Mouse (Mus musculus) lung, postnatal 10 days (tissue): ENCODE results near the gene Larp4.
"Not testable (repeated sequence)": the region's sequence is repeated elsewhere in the genome, so short reads cannot be mapped to it uniquely, and the experiment has no call there.

Experiments
- DNase-seq: peaks from one replicate; pipeline ENCODE4 v3.0.0; 2021

Larp4 gene

DNA sequence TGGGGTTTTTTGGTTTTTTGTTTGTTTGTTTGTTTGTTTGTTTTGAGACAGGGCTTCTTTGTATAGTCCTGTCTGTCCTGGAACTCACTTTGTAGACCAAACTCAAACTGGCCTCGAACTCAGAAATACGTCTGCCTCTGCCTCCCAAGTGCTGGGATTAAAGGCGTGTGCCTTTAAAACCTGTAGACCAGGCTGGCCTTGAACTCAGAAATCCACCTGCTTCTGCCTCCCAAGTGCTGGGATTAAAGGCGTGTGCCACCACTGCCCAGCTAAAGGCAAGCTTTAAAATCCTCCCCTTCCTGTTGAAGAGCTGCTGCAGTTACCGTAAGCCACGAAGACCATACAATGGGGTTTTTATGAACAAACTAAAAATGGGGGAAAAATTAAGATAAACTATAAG, at the start of gene Larp4:
Gene Larp4 (plus strand): TSS at position 301 of the 400 bp plus-strand sequence.
- not testable (repeated sequence) for DNase-seq

DNA sequence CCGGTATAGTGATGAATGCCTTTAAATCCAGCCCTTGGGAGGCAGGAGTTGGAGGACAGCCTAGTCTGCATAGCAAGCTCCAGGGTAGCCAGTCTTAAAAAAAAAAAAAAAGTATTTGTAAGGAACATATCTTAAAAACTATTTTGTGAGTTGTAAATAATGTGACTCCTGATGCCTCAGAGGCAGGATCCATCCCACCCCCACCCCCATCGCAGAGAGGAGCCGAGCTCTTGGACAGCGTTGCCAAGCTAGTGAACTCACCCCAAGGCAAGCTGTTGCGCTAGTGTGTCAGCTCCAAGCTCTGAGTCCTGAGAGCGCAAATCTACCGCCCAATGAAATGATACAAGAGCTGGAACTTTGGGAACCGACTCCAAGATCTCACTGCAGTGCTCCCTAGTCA, 38.6 kb upstream of the Larp4 start:
- peak; percentile 16 for DNase-seq

DNA sequence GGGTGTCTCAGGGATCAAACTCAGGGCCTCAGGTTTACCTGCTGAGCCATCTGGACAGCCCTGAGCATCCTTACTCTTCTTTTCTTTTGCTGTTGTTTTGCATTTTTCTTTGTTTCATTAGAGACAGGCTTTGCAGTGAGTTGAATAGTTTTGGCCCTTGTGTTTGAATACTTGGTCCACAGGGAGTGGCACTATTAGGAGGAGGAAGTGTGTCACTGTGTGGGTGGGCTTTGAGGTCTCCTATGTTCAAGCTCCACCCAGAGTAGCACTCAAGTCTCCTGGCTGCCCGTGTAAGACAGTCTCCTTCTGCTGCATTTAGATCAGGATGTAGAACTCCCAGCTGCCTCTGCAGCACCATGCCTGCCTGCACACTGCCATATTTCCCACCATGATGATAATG, 35.4 kb upstream of the Larp4 start:
- no peak for DNase-seq

DNA sequence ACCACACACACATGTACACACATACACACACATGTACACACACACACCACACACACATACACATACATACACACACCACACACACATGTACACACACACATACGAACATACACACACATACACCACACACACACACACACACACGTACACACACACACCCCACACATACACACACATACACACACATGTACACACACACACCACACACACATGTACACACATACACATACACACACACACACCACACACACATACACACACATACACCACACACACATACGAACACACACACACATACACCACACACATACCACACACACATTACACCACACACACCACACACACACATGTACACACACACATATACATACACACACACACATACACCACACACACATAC, 33.2 kb upstream of the Larp4 start:
- no peak for DNase-seq

DNA sequence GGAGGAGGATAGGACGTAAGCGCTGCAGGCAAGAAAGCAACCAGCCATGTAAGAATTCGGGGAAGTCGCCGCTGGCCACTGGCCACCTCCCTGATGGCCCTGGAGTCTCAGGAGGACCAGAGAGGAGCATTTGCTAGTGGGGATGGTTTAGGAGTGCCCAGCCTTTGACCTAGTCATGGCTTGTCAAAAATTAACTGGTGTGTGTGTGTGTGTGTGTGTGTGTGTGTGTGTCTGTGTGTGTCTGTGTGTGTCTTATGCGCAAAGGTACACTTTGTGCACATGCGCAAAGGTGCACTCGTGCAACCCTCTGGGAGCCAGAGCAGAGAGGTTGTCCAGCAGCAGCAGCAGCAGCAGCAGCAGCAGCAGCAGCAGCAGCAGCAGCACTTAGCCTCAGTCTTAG, 32.0 kb upstream of the Larp4 start:
- DNase-seq = no peak

DNA sequence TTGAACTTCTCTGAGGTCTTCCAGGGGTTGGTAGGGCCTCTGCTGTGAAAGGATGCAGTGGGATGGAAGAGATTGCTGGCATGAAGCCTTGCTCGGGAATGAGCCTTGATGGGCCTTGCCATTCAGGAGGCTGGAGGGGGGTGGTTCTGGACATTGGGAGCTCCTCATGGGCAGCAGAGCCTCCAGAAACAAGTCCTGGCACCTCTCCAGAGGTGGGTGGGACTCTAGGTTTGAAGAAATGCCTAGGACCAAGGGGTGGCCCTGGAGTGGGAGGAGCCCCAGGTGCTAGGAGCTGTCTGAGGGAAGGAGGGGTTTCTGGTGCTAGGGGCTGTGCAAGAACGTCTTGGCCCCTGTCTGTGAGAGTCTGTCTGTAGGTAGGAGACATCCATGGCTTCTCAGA, 29.4 kb upstream of the Larp4 start:
- DNase-seq = peak; percentile 22

DNA sequence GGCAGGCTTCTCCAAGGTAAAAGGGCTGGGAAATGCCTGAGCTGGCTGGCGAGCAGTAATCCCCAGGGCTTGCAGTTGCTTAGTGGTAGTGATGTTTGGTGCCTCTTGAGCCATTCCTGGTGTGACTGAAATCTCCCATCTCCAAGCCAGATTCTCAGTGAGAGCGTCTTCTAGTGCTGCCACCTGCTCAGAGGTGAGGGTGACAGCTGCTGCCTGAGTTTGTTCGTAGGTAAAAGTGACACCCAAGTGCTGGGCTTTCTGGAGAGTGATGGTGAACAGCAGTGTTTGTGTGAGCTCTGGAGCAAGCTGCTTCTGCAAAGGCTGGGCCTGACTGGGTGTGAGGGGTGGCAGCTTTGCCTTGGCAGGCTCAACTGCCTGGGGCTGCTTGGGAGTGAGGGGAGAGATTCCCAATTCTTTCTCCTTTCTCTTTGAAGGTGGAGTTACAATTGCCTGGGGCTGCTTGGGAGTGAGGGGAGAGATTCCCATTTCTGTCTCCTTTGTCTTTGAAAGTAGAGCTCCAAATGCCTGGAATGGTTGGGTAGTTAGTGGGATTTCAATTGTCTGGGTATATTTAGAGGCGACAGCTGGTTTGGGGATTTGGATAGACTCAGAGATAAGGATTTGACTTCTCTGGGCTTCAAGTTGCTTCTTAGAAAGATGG, 28.8 kb upstream of the Larp4 start:
- DNase-seq = no peak

DNA sequence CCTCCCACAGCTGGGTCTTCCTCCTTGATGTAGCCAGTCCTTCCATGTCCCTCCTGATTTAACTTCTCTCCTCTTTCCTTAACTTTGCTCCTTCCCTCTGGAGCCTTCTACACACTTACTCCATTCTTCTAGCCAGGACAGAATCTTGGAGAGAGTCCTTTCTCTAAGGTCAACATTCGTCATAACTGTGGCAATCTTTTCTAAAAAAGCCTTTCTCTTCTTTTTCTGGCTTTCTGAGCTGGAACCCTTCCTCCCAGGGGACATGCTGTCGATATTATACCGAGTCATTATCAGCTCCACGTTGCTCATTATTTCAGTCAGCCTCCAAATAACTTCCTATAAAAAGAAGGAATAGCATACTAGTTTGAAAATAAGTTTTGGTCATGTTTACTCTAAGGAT, 14.5 kb upstream of the Larp4 start:
- no peak for DNase-seq

DNA sequence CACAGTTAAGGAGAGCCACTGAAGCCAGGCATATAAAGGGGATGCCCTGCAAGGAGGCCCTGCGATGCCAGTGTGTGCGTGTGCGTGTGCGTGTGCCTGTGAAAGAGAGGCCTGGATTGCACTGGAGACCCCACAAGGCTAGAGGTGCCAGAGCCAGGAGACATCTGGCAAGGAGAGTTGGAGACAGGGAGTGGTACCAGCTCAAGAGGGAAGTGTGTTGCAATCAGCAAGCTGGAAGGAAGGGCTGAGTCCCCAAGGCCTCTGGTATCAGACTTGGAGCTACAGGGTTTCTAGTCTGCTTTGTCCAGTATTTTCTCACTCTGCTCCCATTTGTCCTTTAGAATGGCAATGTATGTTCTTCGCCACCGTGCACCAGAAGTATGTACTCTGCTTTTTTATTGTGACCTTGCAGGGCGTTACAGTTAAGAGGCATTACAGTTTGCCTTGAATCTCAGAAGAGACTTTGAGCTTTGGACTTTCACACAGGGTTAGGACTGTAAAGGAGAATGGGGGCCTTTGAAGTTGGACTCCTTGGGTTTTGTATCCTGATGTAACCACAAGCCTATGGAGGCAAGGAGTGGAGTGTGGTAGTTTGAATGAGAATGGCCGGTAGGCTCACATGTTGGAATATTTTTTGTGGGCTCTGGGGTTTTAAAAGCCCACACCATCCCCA, 4.6 kb upstream of the Larp4 start:
- peak; percentile 56 for DNase-seq

DNA sequence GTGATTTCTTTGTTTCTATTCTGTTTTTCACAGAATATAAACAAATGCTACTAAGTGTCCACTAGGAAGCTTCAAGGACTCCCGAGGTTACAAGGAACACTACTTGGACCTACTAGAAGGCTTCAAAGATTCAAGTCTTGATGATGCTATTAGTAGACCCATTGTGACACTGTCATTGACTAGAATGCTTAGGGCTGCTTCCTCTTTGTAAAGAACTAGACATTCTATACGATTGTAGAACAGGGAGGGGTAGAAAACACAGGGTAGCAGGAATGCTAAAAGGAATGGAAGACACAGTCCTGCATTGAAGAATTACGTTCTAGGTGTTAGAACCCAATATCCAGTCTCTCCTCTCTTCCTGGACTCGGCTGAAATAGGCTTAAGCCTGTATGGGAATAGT, 2.9 kb upstream of the Larp4 start, which contains the start of gene Fam186a:
Gene Fam186a (minus strand): TSS at position 101 of the 400 bp plus-strand sequence.
- no peak for DNase-seq

DNA sequence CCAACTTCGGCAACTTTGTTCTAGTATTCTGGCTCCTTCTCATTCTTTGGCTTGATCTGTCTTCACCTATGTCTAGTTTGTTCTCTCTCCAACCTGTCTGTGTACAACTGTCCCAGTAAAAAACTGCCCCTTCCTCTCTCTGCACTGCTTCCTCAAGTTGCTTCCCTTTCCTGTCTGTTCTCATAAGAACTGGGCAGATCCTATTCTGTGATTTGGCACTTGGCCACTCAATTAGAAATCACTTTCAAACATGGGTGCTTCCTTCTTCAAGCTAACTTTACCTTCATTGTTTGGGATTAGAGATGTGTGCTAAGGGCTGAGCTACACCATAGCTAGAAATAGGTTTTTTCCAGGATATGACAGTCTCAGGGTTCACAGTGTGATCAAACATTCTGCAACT, 741 bp downstream of the Larp4 start:
- DNase-seq = peak; percentile 33

DNA sequence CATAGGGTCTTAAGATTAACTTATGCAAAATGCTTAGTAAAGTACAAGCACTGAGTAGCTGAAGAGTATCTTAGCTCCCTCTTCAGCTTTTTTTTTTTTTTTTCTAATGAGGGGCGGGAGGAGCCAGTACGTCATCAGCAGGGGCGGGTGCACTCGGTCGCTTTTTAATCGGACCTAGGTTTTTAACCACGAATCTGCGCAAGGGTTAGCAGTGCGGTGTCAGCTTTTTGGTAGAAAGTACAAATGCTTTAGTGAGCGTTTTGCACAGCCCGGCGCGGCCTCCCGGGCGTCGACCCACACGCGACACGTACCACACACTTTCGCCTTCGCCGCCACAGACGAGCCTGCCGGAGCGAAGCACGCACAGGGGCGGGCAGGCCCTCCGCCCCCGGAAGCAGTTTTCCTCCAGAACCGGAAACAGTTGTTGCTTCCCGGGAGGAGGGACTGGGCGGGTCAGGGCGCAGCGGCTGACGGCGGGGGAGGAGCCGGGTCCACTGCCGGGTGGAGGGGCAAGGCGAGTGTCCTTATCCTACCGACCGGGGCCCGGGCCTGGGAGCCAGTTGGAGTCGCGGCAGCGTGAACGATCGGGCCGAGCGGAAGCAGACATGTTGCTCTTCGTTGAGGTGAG, 2.6 kb downstream of the Larp4 start:
- peak; percentile 99 for DNase-seq

DNA sequence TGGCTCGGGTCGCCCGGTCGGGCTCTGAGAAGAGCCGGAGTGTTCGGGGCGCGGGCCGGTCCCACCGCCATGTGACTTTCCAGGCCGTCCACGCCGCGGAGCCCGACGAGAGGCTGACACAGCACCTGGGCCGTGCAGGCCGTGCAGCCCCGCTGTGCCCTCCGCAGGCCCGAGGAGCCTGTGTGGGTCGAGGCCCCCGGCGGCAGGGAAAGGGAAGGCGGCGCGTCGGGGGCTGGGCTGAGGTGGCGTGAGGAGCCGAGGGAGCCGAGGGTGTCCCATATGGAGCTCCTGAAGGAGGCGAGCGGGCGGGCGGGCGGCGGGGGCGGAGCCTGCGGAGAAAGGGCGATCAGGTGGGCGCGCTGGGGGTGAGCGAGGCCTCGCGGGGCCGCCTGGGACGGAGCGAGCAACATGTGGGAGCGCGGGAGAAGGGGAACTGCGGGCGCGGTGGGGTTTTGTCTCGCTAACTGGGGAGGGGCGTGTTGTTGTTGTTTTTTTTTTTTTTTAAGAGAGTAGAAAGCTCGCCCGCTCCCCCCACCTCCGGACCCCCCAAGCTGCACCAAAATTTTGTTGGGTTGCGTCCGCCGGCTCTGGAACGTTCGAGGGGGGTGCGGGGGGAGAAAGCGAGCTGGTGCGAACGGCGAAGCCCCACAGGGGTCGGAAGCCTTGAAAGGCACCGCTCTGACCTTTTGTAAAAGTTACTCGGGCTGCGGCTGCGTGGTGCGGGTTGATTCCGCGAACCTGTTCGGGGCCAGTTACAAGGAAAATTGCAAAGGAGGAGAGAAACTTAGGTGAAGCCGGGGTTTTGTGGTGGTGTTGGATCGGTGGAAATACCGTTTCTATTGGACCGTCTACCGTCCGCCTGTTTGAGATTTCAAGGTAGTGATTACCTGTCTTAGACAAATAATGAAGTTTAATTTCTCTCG, 3.4 kb downstream of the Larp4 start:
- DNase-seq = peak; percentile 73

DNA sequence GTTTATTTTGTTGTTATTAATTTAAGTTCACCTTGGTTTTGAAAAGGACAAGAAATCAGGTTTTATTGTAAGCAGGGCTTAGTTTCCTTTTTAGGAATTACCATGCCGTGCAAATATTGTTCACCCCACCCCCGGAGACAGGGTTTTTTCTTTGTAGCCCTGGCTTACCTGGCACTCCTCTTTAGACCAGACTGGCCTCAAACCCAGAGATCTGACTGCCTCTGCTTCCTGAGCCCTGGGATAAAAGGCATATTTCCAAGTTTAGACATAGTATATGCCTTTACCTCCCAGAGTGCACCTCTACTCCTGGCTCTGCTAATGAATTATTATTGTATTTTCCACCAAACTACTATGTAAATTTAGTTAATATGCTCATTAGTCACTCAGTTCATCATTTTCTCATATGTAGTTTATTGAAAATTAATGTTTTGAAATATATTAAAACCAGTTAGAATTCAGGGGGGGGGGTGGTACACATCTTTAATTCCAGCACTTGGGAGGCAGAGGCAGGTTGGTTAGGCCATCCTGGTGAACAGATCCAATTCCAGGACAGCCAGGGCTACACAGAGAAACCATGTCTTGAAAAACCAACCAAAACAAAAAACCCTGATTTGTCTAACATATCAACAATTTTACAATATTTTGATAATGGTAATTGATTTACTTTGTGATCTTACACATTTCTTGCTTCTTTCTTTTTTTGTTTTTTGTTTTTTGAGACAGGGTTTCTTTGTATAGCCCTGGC, 4.8 kb downstream of the Larp4 start:
- no peak for DNase-seq

DNA sequence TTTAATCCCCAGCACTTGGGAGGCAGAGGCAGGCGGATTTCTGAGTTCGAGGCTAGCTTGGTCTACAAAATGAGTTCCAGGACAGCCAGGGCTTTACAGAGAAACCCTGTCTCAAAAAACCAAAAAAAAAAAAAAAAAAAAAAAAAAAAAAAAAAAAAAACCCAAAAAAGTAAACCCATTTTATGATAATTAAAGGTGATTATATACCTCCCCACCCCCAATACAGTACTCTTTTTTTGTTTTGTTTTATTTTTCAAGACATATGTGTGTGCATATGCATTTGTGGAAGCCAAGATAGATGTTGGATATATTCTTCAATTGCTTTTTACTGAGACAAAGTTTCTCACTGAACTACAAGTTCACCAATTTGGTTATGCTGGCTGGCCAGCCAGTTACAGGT, 6.3 kb downstream of the Larp4 start:
- DNase-seq = not testable (repeated sequence)

DNA sequence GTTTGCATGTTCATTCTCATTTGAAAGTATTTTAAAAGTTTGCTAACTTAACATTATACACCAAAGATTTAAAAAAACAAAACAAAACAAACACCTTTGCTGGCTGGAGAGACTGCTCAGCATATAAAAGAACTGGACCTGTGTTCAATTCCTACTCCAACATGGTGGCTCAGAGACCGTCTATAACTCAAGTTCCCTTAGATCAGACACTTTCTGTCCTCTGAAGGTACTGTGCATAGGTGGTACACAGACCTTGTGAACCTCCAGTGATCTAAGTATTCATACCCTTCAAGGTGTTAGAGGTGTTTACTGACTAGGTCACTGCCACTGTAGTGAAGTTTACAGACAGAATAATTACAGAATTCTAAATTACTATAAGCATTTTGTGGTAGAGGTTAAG, 9.4 kb downstream of the Larp4 start:
- DNase-seq = no peak

DNA sequence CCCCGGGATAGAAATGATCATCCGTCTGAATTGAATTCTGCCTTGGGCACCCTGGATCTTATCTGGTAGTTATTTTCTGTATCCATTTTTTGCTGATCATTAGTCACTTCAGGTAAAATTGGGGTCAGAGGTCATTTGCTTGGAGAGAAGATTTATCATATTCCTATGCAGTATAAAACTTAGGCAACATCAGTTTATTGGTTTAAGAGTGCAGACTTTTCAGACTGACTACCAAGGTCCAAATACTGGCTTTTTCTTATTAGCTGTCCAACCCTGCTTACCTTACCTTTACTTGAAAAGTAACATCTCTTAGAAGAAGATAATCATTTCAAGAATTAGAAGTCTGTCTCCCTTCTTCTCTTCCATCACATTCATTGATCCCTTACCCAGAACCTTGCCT, 9.8 kb downstream of the Larp4 start:
- no peak for DNase-seq

DNA sequence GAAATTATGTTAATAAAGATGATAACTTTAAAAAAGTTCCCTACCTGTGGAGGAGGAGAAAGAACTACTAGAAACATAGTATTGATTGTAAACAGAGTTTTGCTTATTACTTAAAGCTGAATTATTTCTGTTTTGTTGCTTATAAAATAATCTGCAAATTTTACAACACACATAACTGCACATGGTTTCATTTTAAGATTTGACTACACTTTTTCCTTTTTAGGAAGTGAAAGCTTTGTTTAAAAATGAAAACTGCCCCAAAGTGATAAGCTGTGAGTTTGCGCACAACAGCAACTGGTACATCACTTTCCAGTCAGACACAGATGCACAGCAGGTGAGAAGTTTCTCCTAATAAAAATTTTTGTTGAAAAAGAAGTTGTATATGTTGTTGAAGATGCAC, 23.2 kb downstream of the Larp4 start:
- no peak for DNase-seq

DNA sequence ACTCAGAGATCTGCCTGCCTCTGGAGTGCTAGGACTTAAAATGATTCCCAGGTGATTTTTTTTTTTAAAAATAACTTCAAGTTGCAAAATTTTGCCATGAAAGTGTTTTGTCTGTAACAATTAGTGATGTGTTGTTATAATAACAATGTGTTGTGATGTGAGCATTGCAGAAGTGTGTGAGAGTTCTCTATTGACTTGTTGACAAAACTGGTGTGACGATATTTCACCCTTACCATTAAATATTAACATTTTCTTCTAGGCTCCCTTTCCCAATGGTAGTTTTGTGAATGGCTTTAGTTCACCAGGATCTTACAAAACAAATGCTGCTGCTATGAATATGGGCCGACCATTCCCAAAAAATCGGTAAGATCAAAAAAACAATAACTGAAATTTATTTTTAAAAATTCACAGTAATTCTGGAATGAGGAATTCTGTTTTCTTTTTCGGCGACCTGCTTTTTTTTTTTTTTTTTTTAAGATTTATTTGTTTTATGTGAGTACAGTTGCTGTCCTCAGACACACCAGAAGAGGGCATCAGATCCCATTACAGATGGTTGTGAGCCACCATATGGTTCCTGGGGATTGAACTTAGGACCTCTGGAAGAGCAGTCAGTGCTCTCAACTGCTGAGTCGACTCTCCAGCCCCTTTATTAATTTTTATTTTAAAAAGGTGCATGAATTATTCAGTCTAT, 27.4 kb downstream of the Larp4 start:
- no peak for DNase-seq

DNA sequence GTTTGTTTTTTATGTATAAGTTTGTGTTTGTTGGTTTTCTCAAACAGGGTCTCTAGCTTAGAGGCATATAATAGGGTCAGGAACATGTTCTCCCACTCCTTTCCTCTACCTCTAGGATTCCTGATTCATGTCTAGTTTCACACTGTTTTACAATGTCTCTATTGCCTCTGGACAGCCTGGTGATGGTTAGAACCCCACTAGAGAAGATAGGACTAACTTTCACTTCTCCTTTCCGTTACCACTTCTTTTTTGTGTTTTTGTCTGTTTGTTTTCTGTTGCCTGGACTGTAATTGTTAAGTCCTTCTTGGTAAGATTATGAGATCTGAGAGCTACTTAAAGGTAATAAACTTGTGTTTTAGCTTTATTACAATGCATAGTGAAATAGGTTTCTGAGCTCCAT, 29.5 kb downstream of the Larp4 start:
- DNase-seq = no peak

DNA sequence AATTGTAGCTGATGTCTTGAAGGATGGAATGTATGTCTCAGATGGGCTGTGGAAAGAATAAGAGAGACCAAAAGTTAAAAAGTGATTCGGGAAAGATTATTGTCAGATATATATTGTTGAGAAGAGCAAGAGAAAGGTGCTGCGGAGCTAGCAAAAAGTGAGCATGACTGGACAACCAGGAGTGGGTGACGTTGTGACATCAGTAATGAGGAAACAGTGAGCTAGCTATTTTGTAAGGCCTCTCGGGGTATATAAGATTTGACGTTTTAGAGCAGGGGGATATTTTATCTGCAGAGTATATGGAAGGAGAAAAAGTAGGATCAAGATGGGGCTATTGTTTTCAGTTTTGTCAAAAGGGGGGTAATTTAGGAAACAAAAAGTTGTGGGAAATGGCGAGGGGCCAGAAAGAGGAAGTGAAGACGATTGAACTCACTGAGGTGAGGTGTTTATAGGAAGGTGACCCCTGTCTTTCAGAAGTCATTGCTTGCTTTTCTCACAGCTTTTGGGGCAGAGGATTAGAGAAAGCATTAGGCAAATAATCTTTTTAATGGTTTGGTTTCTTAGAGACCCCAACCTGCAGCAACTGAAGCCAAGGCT, 34.9 kb downstream of the Larp4 start:
- DNase-seq = no peak
